Mouse (Mus musculus): ENCODE results near the gene Peli2. TPM values are rescaled to one million over a fixed set of nuclear protein-coding genes. Genes with fewer than 3 reads are reported as not detected.

The Peli2 gene
- total RNA-seq, 2 experiments from 2014 or later, result 24.1 to 25.1 TPM

GRCm38 (mm10) chr14:48150903-48151302 lies 30.3 kb downstream of the Peli2 start:
- no peak for DNase-seq (ENCODE audit: low spot score in 2 of 2)

GRCm38 (mm10) chr14:48151554-48151953 lies 30.9 kb downstream of the Peli2 start:
- DNase-seq (ENCODE audit: low spot score in 2 of 2), result no peak

- no peak for DNase-seq (ENCODE audit: low spot score in 2 of 2)
Observed at GRCm38 (mm10) chr14:48153064-48153463, 32.4 kb downstream of the Peli2 start.

GRCm38 (mm10) chr14:48153865-48154511 lies 33.4 kb downstream of the Peli2 start:
- DNase-seq (ENCODE audit: low spot score in 2 of 2), result no peak

GRCm38 (mm10) chr14:48154641-48155040 lies 34.0 kb downstream of the Peli2 start:
- no peak for DNase-seq (ENCODE audit: low spot score in 2 of 2)

- no peak for DNase-seq (ENCODE audit: low spot score in 2 of 2)
Observed at GRCm38 (mm10) chr14:48155153-48155552, 34.5 kb downstream of the Peli2 start.

GRCm38 (mm10) chr14:48157085-48157484 lies 36.5 kb downstream of the Peli2 start:
- DNase-seq (ENCODE audit: low spot score in 2 of 2), result no peak

- DNase-seq (ENCODE audit: low spot score in 2 of 2), result no peak
Observed at GRCm38 (mm10) chr14:48157835-48158234, 37.2 kb downstream of the Peli2 start.

GRCm38 (mm10) chr14:48159401-48159800 lies 38.8 kb downstream of the Peli2 start:
- no peak for DNase-seq (ENCODE audit: low spot score in 2 of 2)

GRCm38 (mm10) chr14:48162446-48162845 lies 41.8 kb downstream of the Peli2 start:
- DNase-seq (ENCODE audit: low spot score in 2 of 2), result no peak

GRCm38 (mm10) chr14:48164917-48165316 lies 44.3 kb downstream of the Peli2 start:
- no peak for DNase-seq (ENCODE audit: low spot score in 2 of 2)

GRCm38 (mm10) chr14:48166396-48166795 lies 45.8 kb downstream of the Peli2 start:
- DNase-seq (ENCODE audit: low spot score in 2 of 2), result no peak

GRCm38 (mm10) chr14:48167020-48167419 lies 46.4 kb downstream of the Peli2 start:
- DNase-seq (ENCODE audit: low spot score in 2 of 2), result no peak

- no peak for DNase-seq (ENCODE audit: low spot score in 2 of 2)
Observed at GRCm38 (mm10) chr14:48168116-48168515, 47.5 kb downstream of the Peli2 start.

GRCm38 (mm10) chr14:48169970-48170369 lies 49.3 kb downstream of the Peli2 start:
- DNase-seq (ENCODE audit: low spot score in 2 of 2), result peak; percentile 50 to 59

- no peak for DNase-seq (ENCODE audit: low spot score in 2 of 2)
Observed at GRCm38 (mm10) chr14:48171268-48171667, 50.6 kb downstream of the Peli2 start.

- no peak for DNase-seq (ENCODE audit: low spot score in 2 of 2)
Observed at GRCm38 (mm10) chr14:48172026-48172425, 51.4 kb downstream of the Peli2 start.

GRCm38 (mm10) chr14:48172876-48173275 lies 52.3 kb downstream of the Peli2 start:
- no peak for DNase-seq (ENCODE audit: low spot score in 2 of 2)

GRCm38 (mm10) chr14:48173840-48174239 lies 53.2 kb downstream of the Peli2 start:
- DNase-seq (ENCODE audit: low spot score in 2 of 2), result no peak

- DNase-seq (ENCODE audit: low spot score in 2 of 2), result no peak
Observed at GRCm38 (mm10) chr14:48174356-48174755, 53.7 kb downstream of the Peli2 start.

- no peak for DNase-seq (ENCODE audit: low spot score in 2 of 2)
Observed at GRCm38 (mm10) chr14:48175115-48175514, 54.5 kb downstream of the Peli2 start.

GRCm38 (mm10) chr14:48178304-48178995 lies 57.8 kb downstream of the Peli2 start:
- no peak for DNase-seq (ENCODE audit: low spot score in 2 of 2)

GRCm38 (mm10) chr14:48179021-48179420 lies 58.4 kb downstream of the Peli2 start:
- no peak for DNase-seq (ENCODE audit: low spot score in 2 of 2)

All from gastrocnemius, postnatal 4 days (tissue).